Mouse (Mus musculus): ENCODE results near the gene Nhlrc4.

GRCm38 (mm10) chr17:25916931-25917647 lies 27.7 kb downstream of the Nhlrc4 start:
- TF ChIP-seq CTCF (IDR thresholded peaks at IDR 0.05; ENCODE audit: insufficient read depth, low read depth, low read length) (no peak), POLR2A (IDR thresholded peaks at IDR 0.05; ENCODE audit: insufficient read depth, low read depth, low read length) (no peak)

All from olfactory bulb, adult 2 months (tissue).